Mouse (Mus musculus): ENCODE measurements at regions not wholly inside any gene's neighbourhood (a gene's known extent, or its start where the extent isn't known, plus 50 kb on each side); places are given as distances from the start of the nearest gene placed in this dataset.

DNA sequence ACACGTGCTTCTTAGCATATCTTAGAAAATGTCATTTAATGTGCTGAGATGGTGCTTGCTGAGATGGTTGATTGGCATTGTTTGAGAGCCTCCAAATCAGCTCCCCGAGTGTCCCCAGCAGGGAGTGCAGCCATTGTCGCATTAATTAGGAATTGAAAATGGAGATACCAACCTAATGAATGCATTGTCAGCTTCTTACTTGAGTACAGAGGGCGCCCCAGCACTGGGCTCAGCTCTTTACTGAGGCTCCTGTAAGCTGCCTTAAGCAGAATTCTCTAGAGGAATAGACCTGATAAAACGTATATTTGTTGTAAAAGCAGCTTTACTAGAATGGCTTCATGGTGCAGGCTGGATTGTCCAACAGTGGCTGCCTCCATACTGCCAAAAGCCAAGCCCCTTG, 415.1 kb upstream of the Gulo start:
- no peak for TF ChIP-seq CTCF (IDR thresholded peaks at IDR 0.05; ENCODE audit: low read depth, low read length)
- TF ChIP-seq POLR2A (IDR thresholded peaks at IDR 0.05; ENCODE audit: borderline replicate concordance, low read depth, low read length), result no peak

Data from bone marrow macrophage, adult 2 months (primary cell).